Mouse (Mus musculus) limb, embryonic 14.5 days (tissue): Measurements from ENCODE around the gene Alg12. TPM values are rescaled to one million over a fixed set of nuclear protein-coding genes. Genes with fewer than 3 reads are reported as not detected.

ENCODE experiments used
- ATAC-seq: fragments of 200-750 bp; cut with Nextera tagmentation; 2 replicates; pipeline ENCODE4 v1.8.0; 2017; ENCODE audit warnings: low read depth, moderate number of reproducible peaks, moderate TSS enrichment; ENCODE audit not compliant: low FRiP score
- DNase-seq: peaks from one replicate; pipeline ENCODE4 v3.0.0-alpha.2; 2015; ENCODE audit warnings: low spot score
- H3K27ac ChIP-seq: fragments of 300-500 bp; sonication (generic); replicated peaks from 2 replicates; pipeline ENCODE4 v1.5.1; 2014; ENCODE audit warnings: low read depth, mild to moderate bottlenecking, low read length, moderate library complexity, mixed read lengths
- H3K27me3 ChIP-seq: fragments of 300-500 bp; sonication (generic); 2 replicates; pipeline ENCODE4 v1.6.1; 2014; ENCODE audit warnings: low read length, mixed read lengths; ENCODE audit not compliant: control insufficient read depth, insufficient read depth
- H3K36me3 ChIP-seq: fragments of 300-500 bp; sonication (generic); 2 replicates; pipeline ENCODE4 v1.6.1; 2014; ENCODE audit warnings: mild to moderate bottlenecking, low read length, moderate library complexity, mixed read lengths; ENCODE audit not compliant: control insufficient read depth, insufficient read depth
- H3K4me1 ChIP-seq: fragments of 300-500 bp; sonication (generic); 2 replicates; pipeline ENCODE4 v1.6.1; 2014; ENCODE audit warnings: antibody characterized with exemption, low read length, mixed read lengths; ENCODE audit not compliant: control insufficient read depth, insufficient read depth
- H3K4me2 ChIP-seq: fragments of 300-500 bp; sonication (generic); replicated peaks from 2 replicates; pipeline ENCODE4 v1.6.1; 2014; ENCODE audit warnings: low read depth, mild to moderate bottlenecking, low read length, moderate library complexity; ENCODE audit not compliant: severe bottlenecking
- H3K4me3 ChIP-seq: fragments of 300-500 bp; sonication (generic); replicated peaks from 2 replicates; pipeline ENCODE4 v1.5.1; 2014; ENCODE audit warnings: low read length
- H3K9ac ChIP-seq: fragments of 300-500 bp; sonication (generic); 2 replicates; pipeline ENCODE4 v1.6.1; 2014; ENCODE audit warnings: mild to moderate bottlenecking, low read depth, low read length, moderate library complexity; ENCODE audit not compliant: severe bottlenecking
- H3K9me3 ChIP-seq: fragments of 300-500 bp; sonication (generic); 2 replicates; pipeline ENCODE4 v1.6.1; 2016; ENCODE audit warnings: low read length; ENCODE audit not compliant: control insufficient read depth
- POLR2A ChIP-seq: fragments of 200-500 bp; IDR thresholded peaks from 2 replicates; pipeline ENCODE4 v1.8.0; 2012; ENCODE audit warnings: inconsistent platforms, mild to moderate bottlenecking, moderate library complexity, borderline replicate concordance; ENCODE audit not compliant: insufficient read depth, insufficient read length; ENCODE audit errors: extremely low read depth
- WGBS: fragments of 180-500 bp; shearing (Covaris S2); extraction: QIAGEN DNeasy Blood & Tissue Kit; methylation state at CpG from one replicate; pipeline ENCODE4 v1.1.7; 2014; 5-methylcytosine and 5-hydroxymethylcytosine counted together
- polyA plus RNA-seq, 2 experiments: library from polyadenylated mRNA; depleted of rRNA in 1 of 2; stranded (reverse) in 1 of 2; unstranded in 1 of 2; fragments of >200 nt; fragmentation: Nextera tagmentation in 1 of 2; extraction: Ambion mirVana in 1 of 2; gene quantifications; 2 replicates each; pipeline versions ENCODE4 v1.2.1 to v1.2.3; 2012 to 2014

Alg12 gene
- polyA plus RNA-seq, 2 experiments: 12.1 to 17.9 TPM

DNA sequence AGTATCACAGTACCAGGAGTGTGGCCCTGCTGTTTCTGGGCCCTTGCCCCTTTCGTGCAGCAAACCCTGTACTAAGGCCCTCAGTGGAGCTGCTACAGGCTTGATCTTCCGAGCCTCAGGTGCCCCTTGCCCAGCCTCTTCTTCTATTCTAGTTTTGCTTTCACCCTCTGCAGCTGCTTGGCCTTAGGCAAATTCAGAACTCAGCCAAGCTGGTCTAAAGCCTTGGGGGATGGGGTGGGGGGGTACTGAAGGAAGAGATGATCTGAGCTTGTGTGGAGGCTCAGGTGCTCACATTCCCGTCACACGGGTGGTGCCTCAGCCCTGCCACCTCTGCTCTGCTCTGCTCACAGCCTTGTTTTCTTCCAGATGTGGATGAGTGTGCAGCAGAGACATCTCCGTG, 4.3 kb upstream of the Alg12 start:
- no peak overlapping the region for H3K4me2 ChIP-seq
- peaks cover 56% of the 10 kb centered on the region for H3K36me3 ChIP-seq
- H3K4me3 ChIP-seq: no peak overlapping the region
- no peaks in the 10 kb centered on the region for H3K9me3 ChIP-seq
- peaks cover 10% of the 10 kb centered on the region for H3K4me1 ChIP-seq
- 87% methylated on average over 5 of the region's 5 CpGs for WGBS
- no peaks in the 10 kb centered on the region for H3K27me3 ChIP-seq
- no peak for TF ChIP-seq POLR2A
- no peak overlapping the region for H3K27ac ChIP-seq
- ATAC-seq (no peak), DNase-seq (no peak)
- no peak overlapping the region for H3K9ac ChIP-seq

DNA sequence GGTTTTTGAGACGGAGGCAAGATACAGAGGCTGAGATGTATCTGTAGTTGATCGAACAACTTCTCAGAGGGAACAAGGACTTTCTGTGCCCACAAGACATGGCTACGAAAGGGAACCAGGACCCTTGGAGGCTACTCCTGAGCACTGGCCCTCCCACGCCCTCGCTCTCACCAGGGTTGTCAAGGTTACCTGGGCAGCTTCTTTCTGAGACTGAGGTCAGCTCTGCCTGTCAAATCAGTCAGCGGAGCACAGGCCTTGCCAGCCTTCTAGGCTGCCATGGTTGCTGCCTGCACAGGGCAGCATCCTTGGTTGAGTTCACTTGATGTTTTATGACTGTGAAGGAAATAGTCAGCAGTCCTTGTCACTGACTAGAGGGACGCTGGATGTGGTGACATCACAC, 3.4 kb upstream of the Alg12 start:
- H3K9ac ChIP-seq: no peak overlapping the region
- no peak for ATAC-seq
- 85% methylated on average over 7 of the region's 7 CpGs for WGBS
- peaks cover 56% of the 10 kb centered on the region for H3K36me3 ChIP-seq
- H3K27ac ChIP-seq: no peak overlapping the region
- no peak overlapping the region for H3K4me2 ChIP-seq
- no peak overlapping the region for H3K4me3 ChIP-seq
- TF ChIP-seq POLR2A: no peak
- no peaks in the 10 kb centered on the region for H3K9me3 ChIP-seq
- no peaks in the 10 kb centered on the region for H3K27me3 ChIP-seq
- DNase-seq: no peak
- H3K4me1 ChIP-seq: peaks cover 11% of the 10 kb centered on the region

DNA sequence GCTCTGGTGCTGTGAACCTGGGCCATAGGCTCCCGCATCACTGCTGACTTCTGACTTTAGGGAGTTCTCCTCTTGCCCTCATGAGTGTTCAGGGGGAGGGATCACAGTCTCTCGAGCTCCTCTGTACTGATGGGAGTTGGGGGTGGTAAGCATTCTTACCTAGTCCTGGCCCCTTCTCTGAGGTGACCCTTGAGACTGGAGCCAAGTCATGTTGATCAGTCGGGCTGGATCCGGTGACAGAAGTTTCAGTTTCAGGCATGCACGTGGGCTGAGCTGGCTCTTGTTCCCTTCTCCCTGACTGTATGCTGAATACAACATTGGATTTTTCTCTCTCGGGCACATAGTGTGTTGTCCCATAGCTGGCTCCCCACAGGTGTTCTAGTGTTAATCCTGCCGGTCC, 2.3 kb upstream of the Alg12 start:
- DNase-seq: no peak
- Histone ChIP-seq H3K36me3 (peaks cover 52% of the 10 kb centered on the region), H3K27me3 (no peaks in the 10 kb centered on the region), H3K4me2 (no peak overlapping the region), H3K4me3 (no peak overlapping the region), H3K27ac (no peak overlapping the region), H3K9me3 (no peaks in the 10 kb centered on the region), H3K9ac (no peak overlapping the region), H3K4me1 (peaks cover 11% of the 10 kb centered on the region)
- WGBS: 86% methylated on average over 7 of the region's 7 CpGs
- ATAC-seq: no peak
- TF ChIP-seq POLR2A: no peak

DNA sequence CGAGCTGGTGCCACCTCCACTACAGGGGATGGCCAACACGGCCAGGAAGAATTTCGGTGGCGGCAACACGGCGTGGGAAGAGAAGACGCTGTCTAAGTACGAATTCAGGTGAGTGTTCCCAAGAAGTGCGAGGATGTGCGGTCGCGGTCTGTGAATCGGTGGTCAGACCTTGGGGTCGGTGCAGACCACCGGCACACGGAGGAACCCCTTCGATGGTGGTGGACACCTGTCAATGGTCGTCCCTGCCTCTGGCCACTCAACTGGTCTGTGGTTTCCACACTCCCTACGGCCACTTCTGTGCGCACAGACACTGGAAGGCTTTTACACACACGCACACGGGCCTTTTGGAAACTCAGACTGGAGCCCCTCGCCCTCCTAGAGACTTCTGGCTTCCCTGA, 787 bp upstream of the Alg12 start:
- no peak for DNase-seq
- TF ChIP-seq POLR2A: no peak
- no peaks in the 10 kb centered on the region for H3K9me3 ChIP-seq
- peak overlapping the region; percentile 81 for H3K4me2 ChIP-seq
- no peak for ATAC-seq
- peaks cover 11% of the 10 kb centered on the region for H3K4me1 ChIP-seq
- under 1% methylated on average over 23 of the region's 23 CpGs for WGBS
- no peak overlapping the region for H3K27ac ChIP-seq
- H3K9ac ChIP-seq: peak overlapping the region; percentile 81
- peaks cover 48% of the 10 kb centered on the region for H3K36me3 ChIP-seq
- no peaks in the 10 kb centered on the region for H3K27me3 ChIP-seq
- H3K4me3 ChIP-seq: peak overlapping the region; percentile 90

DNA sequence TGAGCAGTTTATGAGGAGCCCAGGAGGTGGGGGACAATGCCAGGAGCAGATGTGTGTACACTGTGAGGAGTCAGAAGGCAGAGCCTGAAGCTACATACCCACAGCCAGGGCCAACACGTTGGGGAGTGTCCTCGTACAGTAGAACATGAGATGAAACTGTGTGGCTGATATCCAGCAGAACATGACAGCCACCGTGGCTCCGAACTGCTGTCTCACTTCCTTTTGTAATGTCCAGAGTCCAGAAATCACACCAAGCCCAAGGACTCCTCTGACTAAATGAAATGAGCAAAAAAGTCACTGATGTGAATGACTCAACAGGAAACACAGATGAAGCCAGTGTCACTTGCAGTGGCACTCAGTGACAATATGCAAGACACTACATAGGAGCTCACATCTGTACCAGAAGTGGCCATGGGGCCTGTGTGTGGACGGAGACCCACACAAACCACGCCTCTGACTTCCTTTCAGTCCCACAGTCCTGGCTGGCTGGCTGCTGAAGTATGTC, 3.9 kb downstream of the Alg12 start:
- Histone ChIP-seq H3K36me3 (peaks cover 41% of the 10 kb centered on the region), H3K4me3 (no peak overlapping the region), H3K9me3 (no peaks in the 10 kb centered on the region), H3K4me2 (no peak overlapping the region), H3K27me3 (no peaks in the 10 kb centered on the region), H3K4me1 (peaks cover 7% of the 10 kb centered on the region), H3K9ac (no peak overlapping the region), H3K27ac (no peak overlapping the region)
- no peak for DNase-seq
- ATAC-seq: no peak
- no peak for TF ChIP-seq POLR2A
- WGBS: 92% methylated on average over 6 of the region's 6 CpGs
